14 mouse cellular contexts compared by ENCODE assay signal in genomic region chr10:44401600-44401999, GRCm38 (mm10).
"Had no signal": no experiment of that assay in that cellular context is flagged by ENCODE, and none has a peak within 500 bp of the region (broad histone marks: within the 10 kb centered on the region; RNA-seq: fewer than 3 reads in every experiment).

No protein-coding gene starts in this region.

- H3K27ac ChIP-seq: midbrain, embryonic 10.5 days; midbrain, embryonic 12.5 days; midbrain, embryonic 15.5 days; neural tube, embryonic 12.5 days; stomach, embryonic 15.5 days; stomach, postnatal 0 days had no signal

- H3K4me1 ChIP-seq: midbrain, embryonic 10.5 days; midbrain, embryonic 12.5 days; midbrain, embryonic 15.5 days; neural tube, embryonic 12.5 days; stomach, embryonic 15.5 days had no signal

- H3K9ac ChIP-seq: lung, embryonic 14.5 days; midbrain, embryonic 12.5 days; midbrain, embryonic 15.5 days; neural tube, embryonic 12.5 days; stomach, embryonic 15.5 days had no signal

- H3K9me3 ChIP-seq: midbrain, embryonic 10.5 days; midbrain, embryonic 12.5 days; midbrain, embryonic 15.5 days; neural tube, embryonic 12.5 days; stomach, embryonic 15.5 days had no signal

- H3K4me2 ChIP-seq: lung, embryonic 14.5 days; midbrain, embryonic 12.5 days; midbrain, embryonic 15.5 days; neural tube, embryonic 12.5 days; stomach, embryonic 15.5 days had no signal

- DNase-seq: lung, adult 18-20 months; lung, embryonic 14.5 days; lung, postnatal 10 days; lung, postnatal 4 days; right cerebral cortex, postnatal 14 days; thymus, adult 18-20 months; thymus, postnatal 14 days; thymus, postnatal 36 days had no signal

- H3K27me3 ChIP-seq: midbrain, embryonic 12.5 days; midbrain, embryonic 15.5 days; neural tube, embryonic 12.5 days; stomach, embryonic 15.5 days had no signal

- ATAC-seq: midbrain, embryonic 15.5 days had no signal

- H3K36me3 ChIP-seq: midbrain, embryonic 10.5 days; midbrain, embryonic 12.5 days; midbrain, embryonic 15.5 days; neural tube, embryonic 12.5 days; stomach, embryonic 15.5 days had no signal

- H3K4me3 ChIP-seq: midbrain, embryonic 10.5 days; midbrain, embryonic 12.5 days; midbrain, embryonic 15.5 days; neural tube, embryonic 12.5 days; stomach, embryonic 15.5 days had no signal
